ENCODE assay signal across 11 mouse cellular contexts in the genomic region with DNA sequence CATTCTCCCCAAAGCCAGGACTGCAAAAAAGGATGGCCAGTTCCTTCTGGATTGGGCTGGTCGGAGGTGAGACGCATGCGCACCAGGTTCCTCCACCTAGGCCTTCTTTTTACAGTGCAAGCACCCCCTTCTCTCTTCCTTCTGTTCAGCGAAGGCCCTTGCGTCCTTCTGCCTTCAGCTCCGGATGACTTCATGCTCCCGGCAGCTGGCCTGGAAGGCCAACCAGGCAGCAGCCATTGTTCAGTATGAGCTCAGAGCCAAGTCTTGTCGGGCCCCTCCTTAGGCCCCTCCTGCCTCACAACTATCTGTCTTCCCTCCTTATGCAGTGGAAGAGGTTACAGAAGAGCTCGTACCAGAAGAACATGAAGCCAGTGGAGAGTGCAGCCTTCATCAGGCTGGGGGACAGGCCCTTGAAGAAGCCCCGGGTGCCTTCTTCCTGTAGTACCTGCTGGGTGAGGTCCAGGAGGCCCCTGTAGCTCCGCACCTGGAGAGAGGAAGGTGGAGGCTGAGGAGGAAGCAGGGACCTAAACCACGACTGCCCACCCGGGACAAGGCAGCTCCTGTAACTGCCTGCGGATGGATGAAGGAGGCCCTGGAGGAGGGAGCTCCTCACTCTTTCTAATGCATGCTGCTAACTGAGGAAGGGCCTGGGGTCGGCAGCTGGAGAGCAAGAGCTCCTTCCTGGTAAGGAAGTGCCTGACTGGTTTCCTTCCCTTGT. TPM values are rescaled to one million over a fixed set of nuclear protein-coding genes. Genes with fewer than 3 reads are reported as not detected.
DNase-seq lines count a peak whose midpoint lies in the region; ATAC-seq and TF ChIP-seq lines count a peak whose summit lies in the region.
"Had no signal": no experiment of that assay in that cellular context is flagged by ENCODE, and none has a peak within 500 bp of the region (broad histone marks: within the 10 kb centered on the region; RNA-seq: fewer than 3 reads in every experiment).

No protein-coding gene starts in this region.

- peak overlapping the region; percentile 62 for H3K9ac ChIP-seq in heart, embryonic 13.5 days
- H3K9ac ChIP-seq: embryonic facial prominence, embryonic 12.5 days; midbrain, embryonic 15.5 days had no signal

- DNase-seq in heart, adult 18-20 months = no peak
- DNase-seq in adrenal gland, adult 8-10 months = peak; percentile 71
- peak; percentile 15 for DNase-seq in kidney, adult 9 months
- DNase-seq in right cerebral cortex, postnatal 14 days = no peak
- no peak for DNase-seq in spleen, postnatal 14 days (ENCODE audit: low spot score in 2 of 2)
- DNase-seq: thymus, adult 2 months had no signal

- no peak overlapping the region for H3K4me2 ChIP-seq in heart, embryonic 13.5 days
- H3K4me2 ChIP-seq: embryonic facial prominence, embryonic 12.5 days; midbrain, embryonic 15.5 days had no signal

- 0 out of 2 replicates have a peak overlapping the region, but pooled peaks have one; percentile 6 for H3K4me3 ChIP-seq in heart, embryonic 13.5 days
- H3K4me3 ChIP-seq in E14TG2a.4 (replicated peaks; ENCODE audit: low read length) = peak overlapping the region; percentile 91
- H3K4me3 ChIP-seq: embryonic facial prominence, embryonic 12.5 days; midbrain, embryonic 15.5 days had no signal

- ATAC-seq in heart, embryonic 13.5 days (ENCODE audit: extremely low read depth, insufficient number of reproducible peaks, low FRiP score, low TSS enrichment) = no peak
- ATAC-seq in megakaryocyte-erythroid progenitor cell, adult 5-6 weeks (replicated peaks; ENCODE audit: low FRiP score, low TSS enrichment, poor library complexity, severe bottlenecking) = no peak
- ATAC-seq: midbrain, embryonic 15.5 days had no signal

- peaks cover 54% of the 10 kb centered on the region for H3K36me3 ChIP-seq in heart, embryonic 13.5 days
- peaks cover 61% of the 10 kb centered on the region for H3K36me3 ChIP-seq in E14TG2a.4 (ENCODE audit: insufficient read depth, low read length)

- no peaks in the 10 kb centered on the region for H3K27me3 ChIP-seq in heart, embryonic 13.5 days (replicated peaks)
- H3K27me3 ChIP-seq in E14TG2a.4 (ENCODE audit: insufficient read depth, low read length) = no peaks in the 10 kb centered on the region
- H3K27me3 ChIP-seq: embryonic facial prominence, embryonic 12.5 days had no signal

- H3K27ac ChIP-seq in heart, embryonic 13.5 days (replicated peaks) = peak overlapping the region; percentile 64
- H3K27ac ChIP-seq: embryonic facial prominence, embryonic 12.5 days; midbrain, embryonic 15.5 days had no signal

- H3K9me3 ChIP-seq in heart, embryonic 13.5 days = no peaks in the 10 kb centered on the region
- no peaks in the 10 kb centered on the region for H3K9me3 ChIP-seq in E14TG2a.4 (ENCODE audit: low read length)
- H3K9me3 ChIP-seq: embryonic facial prominence, embryonic 12.5 days; midbrain, embryonic 15.5 days had no signal

- WGBS in heart, embryonic 13.5 days = 66% methylated on average over 15 of the region's 15 CpGs

- peaks cover 47% of the 10 kb centered on the region for H3K4me1 ChIP-seq in heart, embryonic 13.5 days
- peaks cover 84% of the 10 kb centered on the region for H3K4me1 ChIP-seq in E14TG2a.4 (replicated peaks; ENCODE audit: low read depth, low read length)

- no peak for TF ChIP-seq CTCF in E14TG2a.4 (conservative IDR thresholded peaks at IDR 0.05; ENCODE audit: low read length)

RNA-seq across cellular contexts. Expression of a gene that starts 2.5 kb away (rescaled TPM):
- 23.1 and 24.6 TPM in 2 replicates for polyA plus RNA-seq in heart, embryonic 13.5 days (2015; fragmentation: Nextera tagmentation; extraction: Ambion mirVana)
- total RNA-seq in heart, adult 18-20 months (2021) = 10 to 100 TPM; 51.1 to 54.2 TPM
- total RNA-seq in adrenal gland, adult 8-10 months (2022) = 100 to 1,000 TPM; 101 to 135 (median 121) TPM
- 54.6 and 55.4 TPM in 2 replicates for total RNA-seq in megakaryocyte-erythroid progenitor cell, adult 5-6 weeks (2014; fragmentation: Nextera tagmentation)
- 29.3 and 45.4 TPM in 2 replicates for total RNA-seq in megakaryocyte-erythroid progenitor cell, adult 5-6 weeks (2017)

RNA-seq across cellular contexts. Expression of a gene that starts 11.4 kb away (rescaled TPM):
- 14.0 and 14.9 TPM in 2 replicates for polyA plus RNA-seq in heart, embryonic 13.5 days (2015; fragmentation: Nextera tagmentation; extraction: Ambion mirVana)
- 10 to 100 TPM; 16.1 to 19.0 TPM for total RNA-seq in heart, adult 18-20 months (2021)
- 10 to 100 TPM; 20.3 to 52.7 (median 37.8) TPM for total RNA-seq in adrenal gland, adult 8-10 months (2022)
- total RNA-seq in megakaryocyte-erythroid progenitor cell, adult 5-6 weeks (2014; fragmentation: Nextera tagmentation) = 53.5 and 69.9 TPM in 2 replicates
- 21.6 and 67.6 TPM in 2 replicates for total RNA-seq in megakaryocyte-erythroid progenitor cell, adult 5-6 weeks (2017)

RNA-seq across cellular contexts. Expression of a gene that starts 11.5 kb away (rescaled TPM):
- polyA plus RNA-seq in heart, embryonic 13.5 days (2015; fragmentation: Nextera tagmentation; extraction: Ambion mirVana) = 79.2 and 86.8 TPM in 2 replicates
- 10 to 100 TPM; 81.0 to 83.5 TPM for total RNA-seq in heart, adult 18-20 months (2021)
- 100 to 1,000 TPM in 1 of 4 experiments, 10 to 100 TPM in 3; 82.0 to 110 (median 92.1) TPM for total RNA-seq in adrenal gland, adult 8-10 months (2022)
- 55.7 and 76.8 TPM in 2 replicates for total RNA-seq in megakaryocyte-erythroid progenitor cell, adult 5-6 weeks (2014; fragmentation: Nextera tagmentation)
- total RNA-seq in megakaryocyte-erythroid progenitor cell, adult 5-6 weeks (2017) = 40.5 and 67.1 TPM in 2 replicates

RNA-seq across cellular contexts. Expression of a gene that starts 12.8 kb away (rescaled TPM):
- polyA plus RNA-seq in heart, embryonic 13.5 days (2015; fragmentation: Nextera tagmentation; extraction: Ambion mirVana) = 36.4 and 37.2 TPM in 2 replicates
- total RNA-seq in heart, adult 18-20 months (2021) = 10 to 100 TPM; 35.3 to 38.3 TPM
- total RNA-seq in adrenal gland, adult 8-10 months (2022) = 10 to 100 TPM; 59.5 to 94.1 (median 91.2) TPM
- total RNA-seq in megakaryocyte-erythroid progenitor cell, adult 5-6 weeks (2014; fragmentation: Nextera tagmentation) = 20.5 and 32.1 TPM in 2 replicates
- total RNA-seq in megakaryocyte-erythroid progenitor cell, adult 5-6 weeks (2017) = 14.2 and 19.6 TPM in 2 replicates

RNA-seq across cellular contexts. Expression of a gene that starts 51.0 kb away (rescaled TPM):
- 111 and 113 TPM in 2 replicates for polyA plus RNA-seq in heart, embryonic 13.5 days (2015; fragmentation: Nextera tagmentation; extraction: Ambion mirVana)
- 10 to 100 TPM; 18.3 to 20.0 TPM for total RNA-seq in heart, adult 18-20 months (2021)
- total RNA-seq in adrenal gland, adult 8-10 months (2022) = 10 to 100 TPM; 46.5 to 61.0 (median 53.9) TPM
- total RNA-seq in megakaryocyte-erythroid progenitor cell, adult 5-6 weeks (2014; fragmentation: Nextera tagmentation) = 256 and 306 TPM in 2 replicates
- 179 and 228 TPM in 2 replicates for total RNA-seq in megakaryocyte-erythroid progenitor cell, adult 5-6 weeks (2017)

Comparison
In these comparisons a context has a peak if more than half of its experiments do, and no peak if none do; other contexts are left out.
1. DNase-seq: peak in adrenal gland, adult 8-10 months (single experiment) and kidney, adult 9 months (single experiment); none in heart, adult 18-20 months (0 of 2), right cerebral cortex, postnatal 14 days (single experiment) and spleen, postnatal 14 days (0 of 2).